Mouse (Mus musculus) frontal cortex, postnatal 14 days (tissue): Measurements from ENCODE around the gene Map3k15.

ENCODE experiments used
- DNase-seq, 2 experiments: peaks; one replicate each; pipeline ENCODE4 v3.0.0; 2022; ENCODE audit warnings: low spot score in 2 of 2

Gene Map3k15

GRCm38 (mm10) chrX:160134136-160134843 lies 146.1 kb downstream of the Map3k15 start:
- DNase-seq, result no peak

GRCm38 (mm10) chrX:160135719-160136118 lies 147.5 kb downstream of the Map3k15 start:
- no peak for DNase-seq

- DNase-seq, result no peak
These were observed 147.9 kb downstream of the Map3k15 start for GRCm38 (mm10) chrX:160136153-160136552.

- no peak for DNase-seq
These were observed 149.1 kb downstream of the Map3k15 start for GRCm38 (mm10) chrX:160137177-160137860.

- peak; percentile 79 to 83 for DNase-seq
These were observed 149.9 kb downstream of the Map3k15 start, which contains the start of gene Pdha1 for GRCm38 (mm10) chrX:160137861-160138717. Gene Pdha1, minus strand, starts transcription at chrX:160138413.

GRCm38 (mm10) chrX:160146806-160147205 lies 158.6 kb downstream of the Map3k15 start:
- DNase-seq, result no peak

GRCm38 (mm10) chrX:160147406-160147805 lies 159.2 kb downstream of the Map3k15 start:
- no peak for DNase-seq

GRCm38 (mm10) chrX:160148859-160149258 lies 160.6 kb downstream of the Map3k15 start:
- DNase-seq, result no peak

- DNase-seq, result no peak
These were observed 165.0 kb downstream of the Map3k15 start for GRCm38 (mm10) chrX:160153147-160153815.

GRCm38 (mm10) chrX:160164259-160164658 lies 176.0 kb downstream of the Map3k15 start:
- no peak for DNase-seq

GRCm38 (mm10) chrX:160166246-160166985 lies 178.2 kb downstream of the Map3k15 start:
- DNase-seq, result no peak

- DNase-seq, result peak; percentile 5 to 57
These were observed 181.9 kb downstream of the Map3k15 start for GRCm38 (mm10) chrX:160170150-160170549.
